ENCODE assay signal across 29 mouse cellular contexts in the genomic region with DNA sequence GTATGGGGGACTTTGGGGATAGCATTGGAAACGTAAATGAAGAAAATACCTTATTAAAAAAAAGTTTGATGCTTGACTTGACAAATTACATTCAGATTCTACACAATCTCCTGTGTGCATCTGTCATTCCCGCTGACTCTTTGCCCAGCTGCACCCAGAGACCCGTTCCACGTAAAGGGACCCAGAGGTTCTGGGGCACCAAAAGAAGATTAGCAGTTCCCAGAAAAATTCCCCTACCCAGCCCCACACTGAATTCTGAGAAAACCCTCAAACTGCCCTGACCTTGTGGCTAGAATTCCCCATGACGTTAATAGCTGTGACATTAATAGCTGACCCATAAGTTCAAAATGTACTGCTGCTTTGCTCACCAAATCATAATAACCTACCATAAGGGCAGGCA. TPM values are rescaled to one million over a fixed set of nuclear protein-coding genes. Genes with fewer than 3 reads are reported as not detected.
"Had no signal": no experiment of that assay in that cellular context is flagged by ENCODE, and none has a peak within 500 bp of the region (broad histone marks: within the 10 kb centered on the region; RNA-seq: fewer than 3 reads in every experiment).

No protein-coding gene starts in this region.

- ATAC-seq: intestine, embryonic 15.5 days; lung, postnatal 0 days had no signal

- H3K4me2 ChIP-seq: intestine, embryonic 15.5 days; kidney, embryonic 15.5 days; limb, embryonic 15.5 days; lung, embryonic 14.5 days; midbrain, embryonic 11.5 days; neural tube, embryonic 13.5 days; stomach, embryonic 15.5 days had no signal

- H3K9me3 ChIP-seq: intestine, embryonic 15.5 days; kidney, embryonic 15.5 days; limb, embryonic 15.5 days; neural tube, embryonic 13.5 days; stomach, embryonic 15.5 days had no signal

- H3K9ac ChIP-seq: intestine, embryonic 15.5 days; kidney, embryonic 15.5 days; limb, embryonic 15.5 days; lung, embryonic 14.5 days; neural tube, embryonic 13.5 days; stomach, embryonic 15.5 days had no signal

- H3K27me3 ChIP-seq: intestine, embryonic 15.5 days; kidney, embryonic 15.5 days; limb, embryonic 15.5 days; neural tube, embryonic 13.5 days; stomach, embryonic 15.5 days had no signal

- H3K27ac ChIP-seq: intestine, embryonic 15.5 days; kidney, embryonic 15.5 days; limb, embryonic 15.5 days; neural tube, embryonic 13.5 days; stomach, embryonic 15.5 days had no signal

- DNase-seq: kidney, adult 11 months; kidney, adult 8-10 months; kidney, postnatal 10 days; kidney, postnatal 36 days; lung, embryonic 14.5 days; lung, postnatal 4 days; midbrain, embryonic 14.5 days; retina, postnatal 1 day; right cerebral cortex, postnatal 25 days; spleen, adult 18-20 months; thymus, adult 18-20 months; thymus, postnatal 4 days had no signal

- H3K4me1 ChIP-seq: intestine, embryonic 15.5 days; kidney, embryonic 15.5 days; limb, embryonic 15.5 days; neural tube, embryonic 13.5 days; stomach, embryonic 15.5 days had no signal

- H3K4me3 ChIP-seq: intestine, embryonic 15.5 days; kidney, embryonic 15.5 days; limb, embryonic 15.5 days; neural tube, embryonic 13.5 days; stomach, embryonic 15.5 days had no signal

RNA-seq across cellular contexts. Expression of gene Idi2, which starts 12.6 kb away (rescaled TPM):
- total RNA-seq: layer of hippocampus, adult 8-10 months; layer of hippocampus, postnatal 14 days; left cerebral cortex, adult 8-10 months; megakaryocyte progenitor cell, adult 5-6 weeks; neutrophil, adult 5-6 weeks had no signal
- polyA plus RNA-seq: intestine, embryonic 15.5 days; kidney, embryonic 15.5 days; liver, embryonic 16.5 days; lung, embryonic 14.5 days; lung, postnatal 0 days; midbrain, embryonic 11.5 days; neural tube, embryonic 13.5 days; stomach, embryonic 15.5 days; testis, adult 2 months had no signal

RNA-seq across cellular contexts. Expression of gene Gm9745, which starts 17.2 kb away (rescaled TPM):
- total RNA-seq: layer of hippocampus, adult 8-10 months; layer of hippocampus, postnatal 14 days; left cerebral cortex, postnatal 25 days; megakaryocyte progenitor cell, adult 5-6 weeks; megakaryocyte-erythroid progenitor cell, adult 5-6 weeks; neutrophil, adult 5-6 weeks had no signal
- polyA plus RNA-seq: intestine, embryonic 15.5 days; kidney, embryonic 15.5 days; limb, embryonic 11.5 days; limb, embryonic 15.5 days; liver, embryonic 16.5 days; lung, embryonic 14.5 days; lung, postnatal 0 days; midbrain, embryonic 11.5 days; midbrain, embryonic 14.5 days; neural tube, embryonic 13.5 days; stomach, embryonic 15.5 days; testis, adult 2 months had no signal
